Mouse (Mus musculus) MEL (cell line): ENCODE measurements at regions not wholly inside any gene's neighbourhood (a gene's known extent, or its start where the extent isn't known, plus 50 kb on each side); places are given as distances from the start of the nearest gene placed in this dataset.

Experiments used
- DNase-seq: peaks from one replicate; pipeline ENCODE4 v3.0.0; 2011; ENCODE audit warnings: low read depth, low spot score
- H3K27ac ChIP-seq: 2 replicates; pipeline ENCODE4 v1.5.1; 2012; ENCODE audit warnings: low read depth, mild to moderate bottlenecking, control low read depth, low read length, moderate library complexity; ENCODE audit not compliant: control insufficient read depth
- H3K27me3 ChIP-seq, 2 experiments: fragments of 150-350 bp in 1 of 2; sonication (generic) in 1 of 2; 2 replicates each; pipeline ENCODE4 v1.6.1; 2012; ENCODE audit warnings: low read length in 2 of 2, mild to moderate bottlenecking in 2 of 2, improper control_type of control experiment in 1 of 2, moderate library complexity in 1 of 2; ENCODE audit not compliant: insufficient read depth in 2 of 2, control insufficient read depth in 1 of 2
- H3K36me3 ChIP-seq, 2 experiments: 2 replicates each; pipeline ENCODE4 v1.6.1; 2012 to 2014; ENCODE audit warnings: low read length in 2 of 2, improper control_type of control experiment in 1 of 2, inconsistent platforms in 1 of 2, mild to moderate bottlenecking in 1 of 2; ENCODE audit not compliant: insufficient read depth in 2 of 2, control insufficient read depth in 1 of 2
- H3K4me1 ChIP-seq, 2 experiments: fragments of 150-350 bp in 1 of 2; sonication (generic) in 1 of 2; 2 replicates each; pipeline ENCODE4 v1.6.1; 2012; ENCODE audit warnings: low read length in 2 of 2, improper control_type of control experiment in 1 of 2, mild to moderate bottlenecking in 1 of 2; ENCODE audit not compliant: insufficient read depth in 2 of 2, control insufficient read depth in 1 of 2
- H3K4me3 ChIP-seq, 2 experiments: fragments of 150-350 bp in 1 of 2; sonication (generic) in 1 of 2; 2 replicates each; pipeline ENCODE4 v1.5.1; 2012; ENCODE audit warnings: low read depth in 2 of 2, low read length in 2 of 2, mild to moderate bottlenecking in 2 of 2, moderate library complexity in 2 of 2, control low read depth in 1 of 2, improper control_type of control experiment in 1 of 2; ENCODE audit not compliant: control insufficient read depth in 1 of 2, insufficient read depth in 1 of 2
- H3K79me2 ChIP-seq: 2 replicates; pipeline ENCODE4 v1.6.1; 2012; ENCODE audit warnings: mild to moderate bottlenecking, low read length, moderate library complexity; ENCODE audit not compliant: control insufficient read depth, poor library complexity, insufficient read depth
- H3K9ac ChIP-seq: 2 replicates; pipeline ENCODE4 v1.6.1; 2012; ENCODE audit warnings: low read depth, mild to moderate bottlenecking, control low read depth, low read length, moderate library complexity; ENCODE audit not compliant: control insufficient read depth, poor library complexity, severe bottlenecking
- H3K9me3 ChIP-seq: fragments of 150-350 bp; sonication (generic); replicated peaks from 2 replicates; pipeline ENCODE4 v1.6.1; 2012; ENCODE audit warnings: mild to moderate bottlenecking, low read length, improper control_type of control experiment, moderate library complexity; ENCODE audit not compliant: insufficient read depth
- CHD1 ChIP-seq: IDR thresholded peaks from 2 replicates; pipeline ENCODE4 v1.6.1; 2012; ENCODE audit warnings: low read depth, mild to moderate bottlenecking, inconsistent platforms, low read length, improper control_type of control experiment
- CHD2 ChIP-seq: IDR thresholded peaks from 2 replicates; pipeline ENCODE4 v1.6.1; 2011; ENCODE audit warnings: low read length, improper control_type of control experiment
- ELF1 ChIP-seq: IDR thresholded peaks from 2 replicates; pipeline ENCODE4 v1.6.1; 2014; ENCODE audit warnings: low read depth, mild to moderate bottlenecking, inconsistent platforms, low read length, improper control_type of control experiment, moderate library complexity
- EP300 ChIP-seq, 2 experiments: IDR thresholded peaks; 2 replicates each; pipeline ENCODE4 v1.6.1; 2011; ENCODE audit warnings: improper control_type of control experiment in 2 of 2, low read length in 2 of 2, low read depth in 1 of 2, mild to moderate bottlenecking in 1 of 2
- GATA1 ChIP-seq: IDR thresholded peaks from 2 replicates; pipeline ENCODE4 v1.6.1; 2011; ENCODE audit warnings: low read depth, low read length, improper control_type of control experiment
- HCFC1 ChIP-seq: IDR thresholded peaks from 2 replicates; pipeline ENCODE4 v1.6.1; 2012; ENCODE audit warnings: low read depth, mild to moderate bottlenecking, inconsistent platforms, low read length, improper control_type of control experiment, moderate library complexity
- JUND ChIP-seq: IDR thresholded peaks from 2 replicates; pipeline ENCODE4 v1.6.1; 2011; ENCODE audit warnings: low read depth, mild to moderate bottlenecking, improper control_type of control experiment, low read length
- KAT2A ChIP-seq: conservative IDR thresholded peaks from 2 replicates; pipeline ENCODE4 v1.6.1; 2012; ENCODE audit warnings: low read depth, low read length, improper control_type of control experiment, inconsistent platforms
- MAZ ChIP-seq: IDR thresholded peaks from 2 replicates; pipeline ENCODE4 v1.6.1; 2012; ENCODE audit warnings: low read depth, mild to moderate bottlenecking, inconsistent platforms, low read length, improper control_type of control experiment
- MXI1 ChIP-seq: IDR thresholded peaks from 2 replicates; pipeline ENCODE4 v1.6.1; 2011; ENCODE audit warnings: mild to moderate bottlenecking, low read depth, low read length, improper control_type of control experiment
- NELFE ChIP-seq: IDR thresholded peaks from 2 replicates; pipeline ENCODE4 v1.6.1; 2011; ENCODE audit warnings: low read depth, low read length, improper control_type of control experiment
- POLR2A ChIP-seq, 2 experiments: IDR thresholded peaks; 2 replicates each; pipeline ENCODE4 v1.6.1; 2011 to 2012; ENCODE audit warnings: low read length in 2 of 2, mild to moderate bottlenecking in 2 of 2, control low read depth in 1 of 2, improper control_type of control experiment in 1 of 2, low read depth in 1 of 2, moderate library complexity in 1 of 2; ENCODE audit not compliant: control insufficient read depth in 1 of 2, insufficient read depth in 1 of 2, poor library complexity in 1 of 2
- POLR2AphosphoS5 ChIP-seq: IDR thresholded peaks from 2 replicates; pipeline ENCODE4 v1.6.1; 2012; ENCODE audit warnings: low read depth, borderline replicate concordance, mild to moderate bottlenecking, inconsistent platforms, low read length, moderate library complexity, mixed read lengths
- RAD21 ChIP-seq: IDR thresholded peaks from 2 replicates; pipeline ENCODE4 v1.6.1; 2011; ENCODE audit warnings: mild to moderate bottlenecking, low read depth, low read length, improper control_type of control experiment
- RCOR1 ChIP-seq: IDR thresholded peaks from 2 replicates; pipeline ENCODE4 v1.6.1; 2012; ENCODE audit warnings: low read depth, mild to moderate bottlenecking, inconsistent platforms, low read length, improper control_type of control experiment
- SIN3A ChIP-seq: IDR thresholded peaks from 2 replicates; pipeline ENCODE4 v1.6.1; 2012; ENCODE audit warnings: low read length, improper control_type of control experiment, inconsistent platforms
- TAL1 ChIP-seq: IDR thresholded peaks from 2 replicates; pipeline ENCODE4 v1.6.1; 2012; ENCODE audit warnings: mild to moderate bottlenecking, inconsistent platforms, low read length, moderate library complexity, mixed read lengths
- TBP ChIP-seq: IDR thresholded peaks from 2 replicates; pipeline ENCODE4 v1.8.0; 2011; ENCODE audit warnings: low read depth, low read length, improper control_type of control experiment
- TCF12 ChIP-seq: IDR thresholded peaks from 2 replicates; pipeline ENCODE4 v1.6.1; 2014; ENCODE audit warnings: low read depth, mild to moderate bottlenecking, inconsistent platforms, low read length, improper control_type of control experiment, moderate library complexity
- ZC3H11A ChIP-seq: IDR thresholded peaks from 2 replicates; pipeline ENCODE4 v1.6.1; 2012; ENCODE audit warnings: low read depth, mild to moderate bottlenecking, inconsistent platforms, low read length, improper control_type of control experiment
- ZKSCAN1 ChIP-seq: IDR thresholded peaks from 2 replicates; pipeline ENCODE4 v1.6.1; 2012; ENCODE audit warnings: low read depth, mild to moderate bottlenecking, inconsistent platforms, low read length, improper control_type of control experiment, moderate library complexity
- ZMIZ1 ChIP-seq: IDR thresholded peaks from 2 replicates; pipeline ENCODE4 v1.6.1; 2012; ENCODE audit warnings: low read depth, mild to moderate bottlenecking, inconsistent platforms, low read length, improper control_type of control experiment, moderate library complexity
- ZNF384 ChIP-seq: IDR thresholded peaks from 2 replicates; pipeline ENCODE4 v1.6.1; 2012; ENCODE audit warnings: low read depth, mild to moderate bottlenecking, inconsistent platforms, low read length, improper control_type of control experiment

DNA sequence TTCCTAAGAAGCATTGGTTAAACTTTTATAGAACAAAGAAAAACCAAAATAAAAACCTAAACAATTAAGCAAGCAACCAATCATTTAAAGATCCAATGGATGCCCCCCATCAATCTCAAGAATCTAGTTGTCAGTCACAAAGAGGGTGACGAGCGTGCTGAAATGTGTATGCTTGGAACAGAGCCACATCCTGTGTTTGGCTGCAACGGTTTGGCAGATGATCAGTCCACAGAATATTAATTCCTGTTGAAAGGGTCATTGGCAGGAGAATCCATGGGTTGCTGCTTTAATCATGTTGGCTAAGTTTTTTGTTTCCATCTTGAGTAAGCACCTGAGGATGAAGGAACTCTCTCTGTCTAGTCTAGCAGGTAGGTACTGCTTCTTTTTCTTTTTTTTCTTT lies 117.5 kb upstream of the Jag1 start:
- Histone ChIP-seq H3K36me3 (no peaks in the 10 kb centered on the region), H3K27me3 (no peaks in the 10 kb centered on the region), H3K4me1 (no peaks in the 10 kb centered on the region), H3K4me3 (no peak overlapping the region), H3K79me2 (no peaks in the 10 kb centered on the region), H3K27ac (no peak overlapping the region), H3K9me3 (no peaks in the 10 kb centered on the region), H3K9ac (no peak overlapping the region)
- TF ChIP-seq JUND (no peak), ZKSCAN1 (no peak), ZMIZ1 (no peak), MXI1 (no peak), POLR2AphosphoS5 (no peak), GATA1 (no peak)
- no peak for DNase-seq

DNA sequence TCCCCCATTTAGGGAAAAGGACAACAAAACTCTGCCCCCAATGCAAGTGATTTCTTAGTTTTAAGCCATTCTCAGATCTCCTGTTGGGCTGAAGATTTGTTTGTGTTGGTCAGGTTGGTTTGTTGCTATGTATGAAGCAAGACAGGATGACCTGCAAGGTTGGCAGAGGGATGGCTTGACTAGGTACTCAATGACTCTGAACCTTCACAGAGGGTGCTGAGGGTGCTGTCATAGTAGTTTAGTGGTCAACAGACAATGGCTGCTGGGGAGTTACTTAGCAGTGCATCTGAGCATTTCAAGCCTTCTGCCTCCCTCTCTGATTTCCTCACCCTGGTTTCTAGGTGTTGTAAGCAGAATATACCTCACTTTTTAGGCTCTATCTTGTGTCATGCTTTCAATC lies 114.7 kb upstream of the Jag1 start:
- H3K79me2 ChIP-seq, result no peaks in the 10 kb centered on the region
- H3K36me3 ChIP-seq, result no peaks in the 10 kb centered on the region
- no peaks in the 10 kb centered on the region for H3K4me1 ChIP-seq
- H3K27ac ChIP-seq, result no peak overlapping the region
- no peaks in the 10 kb centered on the region for H3K9me3 ChIP-seq
- no peaks in the 10 kb centered on the region for H3K27me3 ChIP-seq
- no peak for TF ChIP-seq ZNF384
- TF ChIP-seq ZC3H11A, result no peak
- no peak for TF ChIP-seq ELF1
- TF ChIP-seq JUND, result no peak
- no peak for TF ChIP-seq NELFE
- no peak for TF ChIP-seq HCFC1
- no peak for TF ChIP-seq GATA1
- no peak for TF ChIP-seq EP300 (IDR thresholded peaks at IDR 0.05; ENCODE audit: low read depth in 1 of 2, low read length in 2 of 2)
- TF ChIP-seq CHD1, result no peak
- TF ChIP-seq RCOR1, result no peak
- no peak for TF ChIP-seq MAZ
- TF ChIP-seq RAD21, result no peak
- TF ChIP-seq POLR2A (IDR thresholded peaks at IDR 0.05; ENCODE audit: control insufficient read depth in 1 of 2, insufficient read depth in 1 of 2, low read depth in 1 of 2, low read length in 2 of 2, poor library complexity in 1 of 2), result no peak
- no peak for TF ChIP-seq TCF12
- no peak for TF ChIP-seq KAT2A
- TF ChIP-seq POLR2AphosphoS5, result no peak
- no peak for TF ChIP-seq TAL1
- no peak for TF ChIP-seq SIN3A
- no peak for TF ChIP-seq CHD2
- no peak for TF ChIP-seq TBP
- no peak overlapping the region for H3K9ac ChIP-seq
- DNase-seq, result no peak
- no peak overlapping the region for H3K4me3 ChIP-seq
